Mouse (Mus musculus) ES-E14 (cell line): ENCODE data around the gene Prcc.

Source experiments
- CHD2 ChIP-seq: IDR thresholded peaks from 2 replicates; pipeline ENCODE4 v1.6.1; 2014; ENCODE audit warnings: mild to moderate bottlenecking, low read depth, low read length, inconsistent platforms
- HCFC1 ChIP-seq: IDR thresholded peaks from 2 replicates; pipeline ENCODE4 v1.6.1; 2012; ENCODE audit warnings: low read length, inconsistent platforms, borderline replicate concordance; ENCODE audit not compliant: insufficient read depth
- MAFK ChIP-seq: IDR thresholded peaks from 2 replicates; pipeline ENCODE4 v1.6.1; 2014; ENCODE audit warnings: mild to moderate bottlenecking, low read depth, low read length, inconsistent platforms; ENCODE audit not compliant: insufficient read depth
- ZC3H11A ChIP-seq: IDR thresholded peaks from 2 replicates; pipeline ENCODE4 v1.6.1; 2012; ENCODE audit warnings: low read depth, mild to moderate bottlenecking, inconsistent platforms, low read length, borderline replicate concordance
- ZNF384 ChIP-seq: IDR thresholded peaks from 2 replicates; pipeline ENCODE4 v1.6.1; 2012; ENCODE audit warnings: low read depth, low read length, inconsistent platforms

DNA sequence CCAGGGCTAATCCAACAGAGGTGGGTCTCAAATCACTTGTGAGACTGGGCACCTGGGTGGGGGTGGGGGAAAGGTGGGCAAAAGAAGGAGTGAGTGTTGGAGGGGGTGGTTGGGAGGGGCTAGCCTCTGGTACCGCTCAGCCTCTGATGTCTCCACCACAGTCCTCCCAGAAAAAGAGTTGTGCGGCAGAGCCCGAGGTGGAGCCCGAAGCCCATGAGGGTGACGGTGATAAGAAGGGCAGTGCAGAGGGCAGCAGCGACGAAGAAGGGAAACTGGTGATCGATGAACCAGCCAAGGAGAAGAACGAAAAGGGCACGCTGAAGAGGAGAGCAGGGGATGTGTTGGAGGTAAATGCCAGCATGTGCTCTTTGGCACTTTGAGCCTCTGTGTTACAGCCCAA lies 28.5 kb upstream of the Prcc start:
- no peak for TF ChIP-seq HCFC1
- TF ChIP-seq CHD2 = no peak
- no peak for TF ChIP-seq ZNF384
- TF ChIP-seq MAFK = no peak
- no peak for TF ChIP-seq ZC3H11A
